Mouse (Mus musculus): ENCODE measurements at regions not wholly inside any gene's neighbourhood (a gene's known extent, or its start where the extent isn't known, plus 50 kb on each side); places are given as distances from the start of the nearest gene placed in this dataset.

GRCm38 (mm10) chr2:179096861-179097260 is 345.4 kb upstream of the Cdh4 start:
- Histone ChIP-seq H3K27me3 (replicated peaks; ENCODE audit: insufficient read depth, low read length) (no peaks in the 10 kb centered on the region), H3K36me3 (ENCODE audit: insufficient read depth, low read length) (no peaks in the 10 kb centered on the region), H3K9me3 (ENCODE audit: low read length) (no peaks in the 10 kb centered on the region), H3K4me2 (replicated peaks; ENCODE audit: low read depth, low read length) (no peak overlapping the region), H3K4me1 (ENCODE audit: insufficient read depth, low read depth, low read length) (no peaks in the 10 kb centered on the region), H3K9ac (replicated peaks; ENCODE audit: low read depth) (no peak overlapping the region), H3K27ac (ENCODE audit: low read length) (no peak overlapping the region), H3K4me3 (ENCODE audit: low read depth, low read length) (no peak overlapping the region)
- ATAC-seq (no peak), DNase-seq (ENCODE audit: low spot score) (no peak)
- no peak for TF ChIP-seq CTCF (IDR thresholded peaks at IDR 0.05)
- TF ChIP-seq EP300 (IDR thresholded peaks at IDR 0.05): no peak
- WGBS: 71% methylated on average over 4 of the region's 4 CpGs

GRCm38 (mm10) chr2:179099783-179100182 is 342.4 kb upstream of the Cdh4 start:
- Histone ChIP-seq H3K4me2 (replicated peaks; ENCODE audit: low read depth, low read length) (no peak overlapping the region), H3K36me3 (ENCODE audit: insufficient read depth, low read length) (no peaks in the 10 kb centered on the region), H3K27me3 (replicated peaks; ENCODE audit: insufficient read depth, low read length) (no peaks in the 10 kb centered on the region), H3K4me3 (ENCODE audit: low read depth, low read length) (no peak overlapping the region), H3K27ac (ENCODE audit: low read length) (no peak overlapping the region), H3K9me3 (ENCODE audit: low read length) (no peaks in the 10 kb centered on the region), H3K9ac (replicated peaks; ENCODE audit: low read depth) (no peak overlapping the region), H3K4me1 (ENCODE audit: insufficient read depth, low read depth, low read length) (no peaks in the 10 kb centered on the region)
- WGBS: 78% methylated on average over 1 of the region's 1 CpGs
- TF ChIP-seq EP300 (IDR thresholded peaks at IDR 0.05) (no peak), CTCF (IDR thresholded peaks at IDR 0.05) (no peak)
- no peak for DNase-seq (ENCODE audit: low spot score)
- ATAC-seq: no peak

GRCm38 (mm10) chr2:179103114-179103513 is 339.1 kb upstream of the Cdh4 start:
- Histone ChIP-seq H3K36me3 (ENCODE audit: insufficient read depth, low read length) (no peaks in the 10 kb centered on the region), H3K9me3 (ENCODE audit: low read length) (no peaks in the 10 kb centered on the region), H3K27me3 (replicated peaks; ENCODE audit: insufficient read depth, low read length) (no peaks in the 10 kb centered on the region), H3K4me2 (replicated peaks; ENCODE audit: low read depth, low read length) (no peak overlapping the region), H3K4me1 (ENCODE audit: insufficient read depth, low read depth, low read length) (no peaks in the 10 kb centered on the region), H3K9ac (replicated peaks; ENCODE audit: low read depth) (no peak overlapping the region), H3K27ac (ENCODE audit: low read length) (no peak overlapping the region), H3K4me3 (ENCODE audit: low read depth, low read length) (no peak overlapping the region)
- DNase-seq (ENCODE audit: low spot score) (no peak), ATAC-seq (no peak)
- 33% methylated on average over 1 of the region's 1 CpGs for WGBS
- TF ChIP-seq EP300 (IDR thresholded peaks at IDR 0.05) (no peak), CTCF (IDR thresholded peaks at IDR 0.05) (no peak)

GRCm38 (mm10) chr2:179112951-179113350 is 329.3 kb upstream of the Cdh4 start:
- no peak overlapping the region for H3K27ac ChIP-seq (ENCODE audit: low read length)
- no peaks in the 10 kb centered on the region for H3K36me3 ChIP-seq (ENCODE audit: insufficient read depth, low read length)
- no peak overlapping the region for H3K9ac ChIP-seq (replicated peaks; ENCODE audit: low read depth)
- WGBS: 36% methylated on average over 5 of the region's 5 CpGs
- no peak for DNase-seq (ENCODE audit: low spot score)
- H3K4me3 ChIP-seq (ENCODE audit: low read depth, low read length): no peak overlapping the region
- no peak overlapping the region for H3K4me2 ChIP-seq (replicated peaks; ENCODE audit: low read depth, low read length)
- H3K9me3 ChIP-seq (ENCODE audit: low read length): no peaks in the 10 kb centered on the region
- ATAC-seq: no peak
- H3K27me3 ChIP-seq (replicated peaks; ENCODE audit: insufficient read depth, low read length): no peaks in the 10 kb centered on the region
- H3K4me1 ChIP-seq (ENCODE audit: insufficient read depth, low read depth, low read length): no peaks in the 10 kb centered on the region
- TF ChIP-seq CTCF (IDR thresholded peaks at IDR 0.05) (no peak), EP300 (IDR thresholded peaks at IDR 0.05) (no peak)

- Histone ChIP-seq H3K9ac (replicated peaks; ENCODE audit: low read depth) (no peak overlapping the region), H3K4me2 (replicated peaks; ENCODE audit: low read depth, low read length) (no peak overlapping the region), H3K4me3 (ENCODE audit: low read depth, low read length) (no peak overlapping the region), H3K27me3 (replicated peaks; ENCODE audit: insufficient read depth, low read length) (no peaks in the 10 kb centered on the region), H3K9me3 (ENCODE audit: low read length) (no peaks in the 10 kb centered on the region), H3K4me1 (ENCODE audit: insufficient read depth, low read depth, low read length) (no peaks in the 10 kb centered on the region), H3K27ac (ENCODE audit: low read length) (no peak overlapping the region), H3K36me3 (ENCODE audit: insufficient read depth, low read length) (no peaks in the 10 kb centered on the region)
- ATAC-seq (no peak), DNase-seq (ENCODE audit: low spot score) (peak; percentile 18)
- 64% methylated on average over 3 of the region's 3 CpGs for WGBS
- no peak for TF ChIP-seq CTCF (IDR thresholded peaks at IDR 0.05)
- no peak for TF ChIP-seq EP300 (IDR thresholded peaks at IDR 0.05)
Observed at GRCm38 (mm10) chr2:179128018-179128417, 314.2 kb upstream of the Cdh4 start.

- no peak overlapping the region for H3K4me3 ChIP-seq (ENCODE audit: low read depth, low read length)
- no peaks in the 10 kb centered on the region for H3K4me1 ChIP-seq (ENCODE audit: insufficient read depth, low read depth, low read length)
- TF ChIP-seq EP300 (IDR thresholded peaks at IDR 0.05): no peak
- no peak for TF ChIP-seq CTCF (IDR thresholded peaks at IDR 0.05)
- H3K27me3 ChIP-seq (replicated peaks; ENCODE audit: insufficient read depth, low read length): no peaks in the 10 kb centered on the region
- no peak for DNase-seq (ENCODE audit: low spot score)
- ATAC-seq: no peak
- no peak overlapping the region for H3K4me2 ChIP-seq (replicated peaks; ENCODE audit: low read depth, low read length)
- H3K9ac ChIP-seq (replicated peaks; ENCODE audit: low read depth): no peak overlapping the region
- no peak overlapping the region for H3K27ac ChIP-seq (ENCODE audit: low read length)
- H3K36me3 ChIP-seq (ENCODE audit: insufficient read depth, low read length): no peaks in the 10 kb centered on the region
- no peaks in the 10 kb centered on the region for H3K9me3 ChIP-seq (ENCODE audit: low read length)
- 86% methylated on average over 5 of the region's 5 CpGs for WGBS
Observed at GRCm38 (mm10) chr2:179128432-179128831, 313.8 kb upstream of the Cdh4 start.

- H3K4me1 ChIP-seq (ENCODE audit: insufficient read depth, low read depth, low read length): no peaks in the 10 kb centered on the region
- ATAC-seq (no peak), DNase-seq (ENCODE audit: low spot score) (no peak)
- 57% methylated on average over 5 of the region's 5 CpGs for WGBS
- H3K9ac ChIP-seq (replicated peaks; ENCODE audit: low read depth): no peak overlapping the region
- H3K27me3 ChIP-seq (replicated peaks; ENCODE audit: insufficient read depth, low read length): no peaks in the 10 kb centered on the region
- no peaks in the 10 kb centered on the region for H3K36me3 ChIP-seq (ENCODE audit: insufficient read depth, low read length)
- H3K27ac ChIP-seq (ENCODE audit: low read length): no peak overlapping the region
- H3K4me2 ChIP-seq (replicated peaks; ENCODE audit: low read depth, low read length): no peak overlapping the region
- no peak overlapping the region for H3K4me3 ChIP-seq (ENCODE audit: low read depth, low read length)
- TF ChIP-seq EP300 (IDR thresholded peaks at IDR 0.05) (no peak), CTCF (IDR thresholded peaks at IDR 0.05) (no peak)
- no peaks in the 10 kb centered on the region for H3K9me3 ChIP-seq (ENCODE audit: low read length)
Observed at GRCm38 (mm10) chr2:179131004-179131403, 311.2 kb upstream of the Cdh4 start.
